Mouse (Mus musculus): ENCODE results near the gene Fam213b.

Fam213b gene

DNA sequence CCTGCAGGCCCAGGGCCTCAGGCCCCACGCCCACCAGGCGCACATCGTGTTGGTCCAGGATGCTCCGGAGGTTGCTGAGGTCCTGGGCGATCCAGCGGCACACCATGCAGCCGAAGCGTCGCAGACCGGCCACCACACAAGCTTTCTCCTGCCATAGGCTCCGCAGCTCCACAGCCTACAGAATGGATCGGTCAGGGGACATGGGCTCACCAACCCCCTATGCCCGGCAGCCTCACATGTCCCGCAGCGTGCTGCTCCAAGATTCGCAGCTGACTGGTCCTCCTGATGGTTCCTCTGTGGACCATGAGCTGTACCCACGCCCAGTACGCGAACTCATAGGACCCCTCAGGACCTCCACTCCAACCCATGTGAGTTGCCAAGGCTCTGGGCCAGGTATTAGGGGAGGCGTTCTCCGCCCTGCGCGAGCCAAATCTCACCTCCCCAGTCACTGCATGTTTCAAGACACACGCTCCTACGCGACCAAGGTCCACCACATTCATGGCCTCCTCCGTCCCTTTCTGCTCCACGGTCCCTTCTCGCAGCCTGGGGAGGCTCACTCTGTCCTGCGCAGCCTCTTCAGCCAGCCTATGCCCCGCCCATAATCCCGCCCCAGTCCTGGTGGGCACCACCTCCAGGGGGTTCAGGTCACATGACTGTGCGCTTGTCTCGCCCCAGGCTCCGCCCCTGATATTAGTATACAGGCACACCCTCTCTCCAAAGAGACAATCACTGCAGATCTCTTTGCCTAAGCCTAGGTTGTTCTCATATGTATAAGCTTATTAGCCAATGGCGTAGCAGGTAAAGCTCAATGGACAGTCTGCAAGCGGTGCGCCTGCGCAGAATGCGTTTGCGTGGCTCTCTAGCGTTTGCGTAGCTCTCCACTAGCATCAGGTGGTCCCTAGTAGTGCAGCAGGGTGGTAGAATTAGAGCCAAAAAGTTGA is at the start of gene Fam213b:
Gene Fam213b, minus strand, starts transcription at position 630 of the 941 bp plus-strand sequence.
- peak; percentile 91 for DNase-seq (ENCODE audit: low read depth, low spot score)

GRCm38 (mm10) chr4:154948066-154948939 is 49.4 kb upstream of the Fam213b start:
- DNase-seq (ENCODE audit: low read depth, low spot score), result no peak

GRCm38 (mm10) chr4:154946319-154946718 is 47.4 kb upstream of the Fam213b start:
- no peak for DNase-seq (ENCODE audit: low read depth, low spot score)

DNA sequence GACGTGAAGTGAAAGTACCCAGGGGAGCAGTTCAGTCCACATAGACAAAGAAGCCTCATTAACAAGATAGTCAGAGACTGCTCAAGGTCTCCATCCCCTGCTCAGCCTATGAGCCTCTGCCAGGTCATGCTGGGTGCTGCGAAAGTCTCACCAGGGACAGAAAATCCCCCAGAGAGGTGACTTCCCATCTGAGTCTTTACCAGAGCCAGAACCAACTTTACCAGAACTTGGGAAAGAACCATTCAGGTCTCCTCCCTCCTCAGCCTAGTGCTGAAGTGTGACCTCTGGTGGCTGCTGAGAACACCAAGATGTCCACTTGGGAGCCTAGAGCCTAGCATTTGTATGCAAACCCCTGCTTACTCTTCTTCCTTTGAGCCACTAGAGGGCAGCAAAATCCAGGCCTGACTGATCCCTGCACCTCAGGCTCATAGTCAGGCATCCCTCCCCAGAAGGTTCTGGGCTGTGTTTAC is 45.2 kb upstream of the Fam213b start:
- DNase-seq (ENCODE audit: low read depth, low spot score), result peak; percentile 87

DNA sequence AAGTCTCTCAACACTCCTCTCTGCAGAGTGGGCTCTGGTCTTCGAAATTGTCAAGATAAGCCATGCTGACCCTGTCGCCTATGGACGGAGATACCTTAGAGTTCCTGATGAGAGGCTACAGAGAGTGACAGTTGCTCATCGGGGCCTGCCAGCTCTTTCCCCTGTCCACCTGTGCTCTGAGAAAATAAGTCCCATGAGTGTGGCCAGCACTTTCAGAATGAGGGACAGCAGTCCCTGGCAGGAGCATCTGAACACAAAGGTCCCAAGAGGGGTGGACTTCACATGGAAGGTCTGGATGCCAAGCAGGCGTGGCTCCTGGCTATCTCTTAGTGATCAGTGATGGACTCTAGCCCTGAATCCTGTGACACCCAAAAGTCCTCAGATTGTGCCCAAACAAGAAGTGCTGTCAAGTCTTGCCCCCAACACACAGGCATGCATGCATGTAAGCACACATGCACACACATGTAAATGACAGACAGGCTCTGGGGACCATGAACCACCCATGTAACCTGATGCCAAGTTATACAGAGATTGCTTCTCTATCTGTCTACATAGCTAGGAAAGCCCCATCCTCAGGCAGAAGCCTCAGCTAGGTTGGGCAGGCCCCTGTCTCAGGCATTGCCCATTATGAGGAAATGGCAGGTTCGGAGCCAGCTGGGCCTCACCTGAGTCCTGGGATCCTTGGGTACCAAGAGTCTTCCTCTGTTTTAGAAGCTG is 44.5 kb upstream of the Fam213b start:
- no peak for DNase-seq (ENCODE audit: low read depth, low spot score)

DNA sequence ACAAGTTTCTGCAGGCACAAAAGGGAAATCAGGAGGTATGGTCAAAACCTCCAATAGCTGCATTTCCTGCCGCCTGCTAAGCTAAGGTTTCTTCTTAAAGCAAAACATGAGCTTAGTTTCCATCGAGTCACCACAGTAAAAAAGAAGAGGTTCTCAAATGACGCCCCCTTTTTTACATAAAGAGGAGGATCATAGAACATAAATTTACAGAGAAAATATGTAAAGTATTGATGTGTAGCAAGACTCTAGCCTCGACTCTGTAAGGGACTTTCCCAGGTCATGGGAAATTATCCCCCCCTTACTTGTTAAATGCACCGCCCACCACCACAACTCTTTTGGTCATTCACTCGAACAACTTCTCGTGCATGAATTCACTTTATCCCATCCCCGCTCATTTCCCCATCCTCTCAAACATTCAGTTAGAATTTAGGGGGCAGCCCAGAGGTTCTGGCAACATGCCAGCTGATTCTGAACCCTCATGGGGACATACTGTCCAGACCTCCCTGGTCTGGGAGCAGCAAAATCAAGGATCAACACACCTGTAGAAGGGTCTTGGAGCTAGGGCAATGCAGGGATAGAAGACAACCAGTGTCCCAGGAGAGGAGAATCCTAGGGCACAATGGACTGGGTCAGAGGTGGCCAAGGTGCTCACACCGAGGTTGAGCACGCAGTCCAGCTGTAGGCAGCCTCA is 43.8 kb upstream of the Fam213b start:
- no peak for DNase-seq (ENCODE audit: low read depth, low spot score)

- DNase-seq (ENCODE audit: low read depth, low spot score), result no peak
These were observed 42.9 kb upstream of the Fam213b start for GRCm38 (mm10) chr4:154941831-154942230.

- DNase-seq (ENCODE audit: low read depth, low spot score), result no peak
These were observed 41.2 kb upstream of the Fam213b start for GRCm38 (mm10) chr4:154940156-154940555.

GRCm38 (mm10) chr4:154937746-154938145 is 38.8 kb upstream of the Fam213b start:
- DNase-seq (ENCODE audit: low read depth, low spot score), result no peak

DNA sequence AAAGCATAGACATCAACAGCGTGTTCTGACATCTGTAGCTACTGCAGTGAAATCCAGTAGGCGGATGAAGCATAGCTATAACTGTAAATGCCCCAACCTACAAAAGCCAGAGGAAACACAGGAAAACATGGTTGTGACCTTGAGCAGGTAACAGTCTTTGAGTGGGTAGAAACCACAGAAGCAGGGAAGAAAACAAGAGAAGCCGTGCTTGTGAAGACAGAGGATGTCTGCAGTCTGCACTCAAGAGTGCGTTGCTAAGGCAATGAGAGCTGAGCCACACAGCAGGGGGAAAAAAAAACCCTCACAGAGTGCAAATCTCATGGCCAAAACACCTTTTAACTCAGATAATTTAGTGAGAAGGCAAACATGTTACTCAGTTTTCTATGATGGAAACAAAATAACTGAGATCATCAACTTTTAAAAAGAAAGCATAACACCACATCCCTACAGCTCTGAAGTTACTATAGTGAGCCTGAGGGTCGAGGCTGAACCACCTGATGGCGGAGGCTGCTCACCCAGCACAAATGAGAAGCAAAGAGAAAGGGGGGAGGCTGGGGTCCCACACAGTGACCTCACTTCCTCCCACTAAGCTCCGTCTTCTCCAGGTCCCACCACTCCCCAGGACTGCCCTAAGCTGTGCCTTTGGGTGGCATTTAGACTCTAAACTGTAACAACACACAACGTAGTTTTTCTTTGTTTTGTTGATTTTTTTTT is 37.8 kb upstream of the Fam213b start:
- no peak for DNase-seq (ENCODE audit: low read depth, low spot score)

DNA sequence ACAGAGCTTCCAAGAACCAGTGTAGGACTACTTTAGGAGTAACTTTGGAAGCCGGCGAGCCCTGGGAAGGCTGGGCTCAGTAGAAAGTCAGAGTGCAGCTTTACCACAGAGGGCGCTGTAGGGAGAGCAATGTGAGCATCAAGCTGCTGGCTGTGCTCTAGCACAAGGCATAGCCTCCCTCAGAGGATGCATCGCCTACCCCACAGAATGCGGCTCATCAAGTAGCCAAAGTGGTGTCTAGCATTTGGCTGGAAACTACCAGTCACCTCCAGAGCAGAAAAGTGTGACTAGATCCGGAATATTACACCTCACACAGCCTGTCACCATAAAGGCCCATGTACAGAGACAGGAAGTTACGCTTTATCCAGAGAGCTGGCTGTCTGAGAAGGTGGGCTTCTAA is 36.9 kb upstream of the Fam213b start:
- no peak for DNase-seq (ENCODE audit: low read depth, low spot score)

GRCm38 (mm10) chr4:154934800-154935199 is 35.9 kb upstream of the Fam213b start:
- DNase-seq (ENCODE audit: low read depth, low spot score), result no peak

GRCm38 (mm10) chr4:154933306-154933907 is 34.5 kb upstream of the Fam213b start:
- no peak for DNase-seq (ENCODE audit: low read depth, low spot score)

DNA sequence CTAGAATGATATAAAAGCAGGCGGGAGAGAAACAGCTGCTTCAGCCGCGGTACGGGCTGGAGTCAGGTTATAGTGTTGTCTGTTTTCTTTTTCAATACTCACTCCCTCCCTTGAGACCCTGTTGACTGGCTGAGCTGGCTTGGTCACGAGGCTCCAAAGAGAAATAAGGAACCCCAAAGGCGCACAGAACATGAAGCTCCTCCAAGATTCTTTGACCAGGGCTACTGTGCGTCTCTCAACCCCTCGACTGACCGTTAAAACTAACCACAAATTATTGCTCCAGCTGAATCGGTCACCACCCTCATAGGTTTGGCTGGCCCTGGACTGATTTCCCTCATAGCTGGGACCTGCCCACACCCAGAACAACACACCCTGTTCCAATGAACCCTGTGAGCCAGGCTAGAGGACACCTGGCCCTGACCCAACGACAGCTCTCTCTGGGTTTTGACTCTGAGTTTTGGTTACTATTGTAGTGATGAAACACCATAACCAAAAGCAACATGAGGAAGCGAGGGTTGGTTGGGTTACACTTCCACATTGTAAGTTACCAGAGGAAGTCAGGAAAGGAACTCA is 30.2 kb upstream of the Fam213b start:
- no peak for DNase-seq (ENCODE audit: low read depth, low spot score)

DNA sequence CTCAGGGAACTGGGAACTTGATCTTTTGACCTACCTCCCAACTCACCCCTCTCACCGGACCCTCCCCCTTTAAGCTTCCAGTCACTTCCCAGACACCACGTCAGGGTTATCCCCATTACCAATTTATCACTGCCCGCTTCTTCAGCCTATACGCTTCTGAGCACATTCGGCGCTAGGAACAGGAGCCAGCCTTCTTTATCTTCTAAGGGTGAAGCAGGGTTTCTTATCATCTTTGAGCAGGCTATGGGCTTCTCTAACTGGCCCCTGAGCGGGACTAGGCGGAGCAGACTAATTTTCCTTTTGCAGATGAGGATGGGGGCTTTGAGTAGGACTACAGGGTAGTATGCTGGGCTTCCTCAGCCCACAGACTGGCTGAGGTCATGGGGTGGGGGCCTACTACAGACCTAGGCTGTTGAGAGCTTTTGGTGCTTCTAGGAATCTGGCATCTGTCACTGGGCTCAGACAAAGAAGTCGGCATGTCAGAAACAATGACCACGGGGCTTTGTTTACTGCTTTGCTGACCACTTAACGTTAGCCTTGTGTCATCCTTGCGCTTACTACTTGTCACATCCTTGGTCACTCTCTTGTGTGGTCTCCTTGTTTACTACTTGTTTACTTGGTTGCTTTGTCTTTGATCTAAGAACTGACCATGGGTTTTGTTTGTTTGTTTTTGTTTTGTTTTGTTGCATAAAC is 29.6 kb upstream of the Fam213b start, which contains the start of gene Tnfrsf14:
Gene Tnfrsf14, minus strand, starts transcription at position 169 of the 693 bp plus-strand sequence.
- no peak for DNase-seq (ENCODE audit: low read depth, low spot score)

DNA sequence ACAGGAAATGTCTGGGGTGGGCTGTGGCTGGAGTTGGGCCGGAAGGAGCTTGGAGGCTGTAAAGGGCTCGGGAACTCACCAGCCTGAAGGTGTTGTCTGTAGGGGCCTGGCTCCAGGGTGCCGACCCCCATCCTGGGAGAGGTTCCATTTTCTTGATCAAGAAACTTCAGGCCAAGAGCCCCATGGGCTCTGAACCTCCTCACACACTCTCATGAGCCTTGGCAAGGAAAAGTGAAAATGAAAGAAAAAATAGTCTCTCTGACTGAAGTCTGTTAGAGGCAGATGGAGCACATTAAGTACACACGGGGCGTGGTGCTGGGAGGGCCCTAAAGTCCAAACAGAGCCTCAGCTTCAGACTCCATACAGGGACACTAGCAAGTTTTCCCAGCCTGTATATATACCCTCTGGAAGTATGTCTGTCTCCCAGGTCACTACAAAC is 29.0 kb upstream of the Fam213b start:
- DNase-seq (ENCODE audit: low read depth, low spot score), result no peak

DNA sequence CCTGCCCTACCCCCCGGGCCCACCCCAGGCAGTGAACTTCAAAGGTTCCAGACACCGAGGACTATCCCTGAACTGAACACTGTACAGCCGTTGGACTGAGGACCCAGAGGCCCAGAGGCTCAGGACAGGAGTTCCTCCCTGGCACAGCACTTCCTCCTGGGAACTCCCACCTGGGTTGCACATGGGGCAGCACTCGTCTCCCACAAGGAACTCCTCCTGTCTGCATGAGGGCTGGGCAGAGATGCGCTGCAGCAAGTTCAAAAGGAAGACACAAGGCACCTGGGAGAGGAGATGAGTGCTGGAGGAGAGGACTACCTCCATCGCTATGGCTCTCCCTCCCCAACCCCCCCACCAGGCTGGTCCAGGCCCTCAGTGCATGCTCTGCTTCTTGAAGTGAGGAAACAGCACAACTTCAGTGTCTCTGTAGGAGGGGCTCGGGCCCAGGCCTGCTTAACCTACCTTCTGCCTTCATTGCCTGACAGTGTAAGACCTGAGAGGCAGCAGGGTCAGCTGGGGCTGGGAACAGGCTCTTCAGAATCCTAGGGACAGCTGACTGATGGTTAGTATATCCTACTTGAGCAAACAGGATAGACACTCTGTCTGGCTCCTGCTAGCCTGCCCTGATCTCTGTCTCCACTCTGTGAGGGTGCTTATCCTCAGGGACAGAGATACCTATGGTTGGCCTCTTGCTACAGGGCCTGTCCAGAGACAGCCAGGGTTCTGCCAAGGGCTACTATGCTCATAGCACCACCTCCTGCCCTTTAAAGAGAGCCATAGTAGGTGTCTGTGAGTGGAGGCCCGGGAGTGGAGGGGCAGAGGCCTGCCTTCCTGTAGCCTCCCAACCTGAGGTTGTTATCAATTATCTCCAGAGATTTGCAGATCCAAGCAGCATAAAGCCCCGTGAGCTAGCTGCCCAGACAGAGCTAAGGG is 28.3 kb upstream of the Fam213b start:
- no peak for DNase-seq (ENCODE audit: low read depth, low spot score)

GRCm38 (mm10) chr4:154925413-154925812 is 26.5 kb upstream of the Fam213b start:
- no peak for DNase-seq (ENCODE audit: low read depth, low spot score)

Measured in retina, adult 2 months (tissue).